Mouse (Mus musculus) erythroblast, embryonic 14.5 days (primary cell): ENCODE measurements around the gene Olfr47.
"Not testable (repeated sequence)": the region's sequence is repeated elsewhere in the genome, so short reads cannot be mapped to it uniquely, and the experiment has no call there.

Source experiments
- GATA1 ChIP-seq: IDR thresholded peaks from 2 replicates; pipeline ENCODE4 v1.6.1; 2012; ENCODE audit warnings: low read length, inconsistent platforms, mixed read lengths
- TAL1 ChIP-seq: IDR thresholded peaks from 3 replicates; pipeline ENCODE4 v1.6.1; 2012; ENCODE audit warnings: low read length, inconsistent platforms, mixed read lengths

GRCm38 (mm10) chr6:43212873-43213272 is 18.5 kb upstream of the Olfr47 start, which contains the start of gene Olfr434:
- not testable (repeated sequence) for TF ChIP-seq TAL1, GATA1
